Comparison of ENCODE assay signal across 31 mouse cellular contexts in the genomic region with DNA sequence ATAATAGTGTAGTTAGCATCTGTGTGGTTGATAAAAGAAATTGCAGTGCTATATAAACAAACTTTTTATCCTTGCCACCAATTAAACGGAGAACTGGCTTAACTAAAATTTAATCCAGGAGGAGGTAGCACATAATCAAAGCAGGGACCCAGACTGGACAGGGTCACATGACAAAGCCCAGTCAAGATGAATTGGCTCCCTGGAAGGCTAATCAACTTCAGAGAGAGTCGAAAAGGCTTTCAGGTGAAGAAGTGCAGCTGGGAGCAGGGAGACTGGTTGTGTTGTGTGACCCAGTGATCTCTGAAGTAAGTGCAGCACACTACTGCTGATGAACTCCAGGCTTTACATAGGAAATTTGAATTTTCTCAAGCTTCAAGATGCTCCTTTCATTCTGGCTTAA.
DNase-seq lines count a peak whose midpoint lies in the region; ATAC-seq and TF ChIP-seq lines count a peak whose summit lies in the region.
"Had no signal": no experiment of that assay in that cellular context is flagged by ENCODE, and none has a peak within 500 bp of the region (broad histone marks: within the 10 kb centered on the region; RNA-seq: fewer than 3 reads in every experiment).

No protein-coding gene starts in this region.

- no peak overlapping the region for H3K27ac ChIP-seq in kidney, adult 2 months (ENCODE audit: insufficient read depth, low read depth, low read length)
- H3K27ac ChIP-seq in kidney, embryonic 15.5 days = no peak overlapping the region
- H3K27ac ChIP-seq: embryonic facial prominence, embryonic 10.5 days; embryonic facial prominence, embryonic 13.5 days; forebrain, embryonic 15.5 days; heart, adult 2 months; heart, embryonic 10.5 days; heart, embryonic 13.5 days; hindbrain, embryonic 14.5 days; hindbrain, postnatal 0 days had no signal

- no peaks in the 10 kb centered on the region for H3K27me3 ChIP-seq in kidney, adult 2 months (replicated peaks; ENCODE audit: control insufficient read depth, insufficient read depth, low read length)
- no peaks in the 10 kb centered on the region for H3K27me3 ChIP-seq in kidney, embryonic 15.5 days
- H3K27me3 ChIP-seq: CH12.LX; embryonic facial prominence, embryonic 13.5 days; forebrain, embryonic 15.5 days; heart, embryonic 13.5 days had no signal

- 20% methylated on average over 2 of the region's 2 CpGs for WGBS in kidney, adult 2 months
- WGBS in kidney, embryonic 15.5 days = 17% methylated on average over 2 of the region's 2 CpGs

- no peak overlapping the region for H3K4me3 ChIP-seq in kidney, adult 2 months (ENCODE audit: insufficient read depth, low read depth, low read length)
- no peak overlapping the region for H3K4me3 ChIP-seq in kidney, embryonic 15.5 days (replicated peaks)
- H3K4me3 ChIP-seq: embryonic facial prominence, embryonic 10.5 days; embryonic facial prominence, embryonic 13.5 days; erythroblast, embryonic 14.5 days; forebrain, embryonic 15.5 days; heart, adult 2 months; heart, embryonic 10.5 days; heart, embryonic 13.5 days had no signal

- peak; percentile 13 for DNase-seq in embryo, embryonic 11 days
- DNase-seq in embryo, embryonic 9.5 days (ENCODE audit: extremely low spot score) = no peak
- peak; percentile 24 for DNase-seq in kidney, adult 2 months
- DNase-seq in kidney, postnatal 25 days = no peak
- DNase-seq in kidney, adult 11 months = no peak
- peak; percentile 29 for DNase-seq in brain, embryonic 14.5 days (ENCODE audit: low read depth)
- DNase-seq: adrenal gland, postnatal 10 days; adrenal gland, postnatal 36 days; B cell, adult 2 months; cerebellum, adult 11 months; cerebellum, adult 2 months; cerebellum, adult 9-11 months; cerebellum, postnatal 25 days; gastrocnemius, postnatal 10 days; gastrocnemius, postnatal 36 days; heart, adult 2 months; heart, postnatal 14 days; heart, postnatal 4 days had no signal

- peaks cover 4% of the 10 kb centered on the region; the same call in 1 of the 2 replicates for H3K4me1 ChIP-seq in kidney, adult 2 months (ENCODE audit: control insufficient read depth, insufficient read depth, low read length)
- H3K4me1 ChIP-seq in kidney, embryonic 15.5 days = 0 out of 2 replicates have a peak, but pooled peaks cover 4% of the 10 kb centered on the region
- H3K4me1 ChIP-seq: embryonic facial prominence, embryonic 13.5 days; forebrain, embryonic 15.5 days; heart, embryonic 10.5 days; heart, embryonic 13.5 days had no signal

- TF ChIP-seq CTCF in kidney, adult 2 months (conservative IDR thresholded peaks at IDR 0.05; ENCODE audit: insufficient read depth, insufficient read length, low read depth, low read length) = no peak
- TF ChIP-seq CTCF in brain, embryonic 14.5 days (IDR thresholded peaks at IDR 0.05; ENCODE audit: borderline replicate concordance, extremely low read depth, insufficient read depth, insufficient read length) = no peak

- H3K4me2 ChIP-seq in kidney, embryonic 15.5 days = no peak overlapping the region
- H3K4me2 ChIP-seq: embryonic facial prominence, embryonic 13.5 days; forebrain, embryonic 15.5 days; heart, embryonic 13.5 days; hindbrain, embryonic 14.5 days had no signal

- no peaks in the 10 kb centered on the region for H3K9me3 ChIP-seq in kidney, embryonic 15.5 days (replicated peaks)
- H3K9me3 ChIP-seq: embryonic facial prominence, embryonic 10.5 days; embryonic facial prominence, embryonic 13.5 days; forebrain, embryonic 15.5 days; heart, embryonic 10.5 days; heart, embryonic 13.5 days had no signal

- no peak overlapping the region for H3K9ac ChIP-seq in kidney, embryonic 15.5 days
- H3K9ac ChIP-seq: embryonic facial prominence, embryonic 13.5 days; forebrain, embryonic 15.5 days; heart, embryonic 13.5 days; hindbrain, embryonic 14.5 days had no signal

- H3K36me3 ChIP-seq in kidney, adult 2 months (ENCODE audit: control insufficient read depth, insufficient read depth, low read length) = no peaks in the 10 kb centered on the region
- H3K36me3 ChIP-seq in kidney, embryonic 15.5 days = no peaks in the 10 kb centered on the region
- H3K36me3 ChIP-seq: embryonic facial prominence, embryonic 10.5 days; embryonic facial prominence, embryonic 13.5 days; forebrain, embryonic 15.5 days; G1E; heart, embryonic 10.5 days; heart, embryonic 13.5 days had no signal

- TF ChIP-seq POLR2A in kidney, adult 2 months (IDR thresholded peaks at IDR 0.05; ENCODE audit: low read depth, low read length) = no peak
- no peak for TF ChIP-seq POLR2A in brain, embryonic 14.5 days (IDR thresholded peaks at IDR 0.05; ENCODE audit: borderline replicate concordance, extremely low read depth, insufficient read depth, insufficient read length, poor library complexity, severe bottlenecking)

- ATAC-seq in kidney, embryonic 15.5 days (replicated peaks; ENCODE audit: low FRiP score) = peak; percentile 64; the same call in 1 of the 2 replicates
- ATAC-seq: forebrain, embryonic 15.5 days; hindbrain, postnatal 0 days; inflammation-experienced regulatory T-cells, adult 6 months; Patski had no signal

Comparison
In these comparisons a context has a peak if more than half of its experiments do, and no peak if none do; other contexts are left out.
1. DNase-seq: peak in embryo, embryonic 11 days (single experiment), kidney, adult 2 months (single experiment) and brain, embryonic 14.5 days (single experiment); none in embryo, embryonic 9.5 days (single experiment), kidney, postnatal 25 days (0 of 2) and kidney, adult 11 months (single experiment).